11 mouse cellular contexts compared by ENCODE assay signal in genomic region chr1:87127206-87128030, GRCm38 (mm10). TPM values are rescaled to one million over a fixed set of nuclear protein-coding genes. Genes with fewer than 3 reads are reported as not detected.
DNase-seq lines count a peak whose midpoint lies in the region; ATAC-seq lines count a peak whose summit lies in the region.
"Had no signal": no experiment of that assay in that cellular context is flagged by ENCODE, and none has a peak within 500 bp of the region (broad histone marks: within the 10 kb centered on the region; RNA-seq: fewer than 3 reads in every experiment).

No protein-coding gene starts in this region.

- no peaks in the 10 kb centered on the region for H3K36me3 ChIP-seq in midbrain, embryonic 16.5 days (ENCODE audit: control insufficient read depth, insufficient read depth, low read length)
- H3K36me3 ChIP-seq: liver, embryonic 13.5 days had no signal

- no peaks in the 10 kb centered on the region for H3K9me3 ChIP-seq in midbrain, embryonic 16.5 days (replicated peaks; ENCODE audit: control insufficient read depth, low read length, poor library complexity, severe bottlenecking)
- H3K9me3 ChIP-seq: liver, embryonic 13.5 days had no signal

- H3K9ac ChIP-seq in midbrain, embryonic 16.5 days (ENCODE audit: low read depth, low read length): no peak overlapping the region
- H3K9ac ChIP-seq: liver, embryonic 13.5 days had no signal

- peak; percentile 64 for ATAC-seq in midbrain, embryonic 16.5 days

- H3K4me2 ChIP-seq in midbrain, embryonic 16.5 days (ENCODE audit: low read length): peak overlapping the region; percentile 46
- H3K4me2 ChIP-seq: liver, embryonic 13.5 days had no signal

- peak overlapping the region; percentile 22 for H3K4me3 ChIP-seq in midbrain, embryonic 16.5 days (ENCODE audit: low read depth, low read length)
- H3K4me3 ChIP-seq: liver, embryonic 13.5 days had no signal

- no peaks in the 10 kb centered on the region for H3K4me1 ChIP-seq in midbrain, embryonic 16.5 days (ENCODE audit: control insufficient read depth, insufficient read depth, low read length)
- H3K4me1 ChIP-seq: liver, embryonic 13.5 days had no signal

- 9% methylated on average over 42 of the region's 43 CpGs for WGBS in midbrain, embryonic 16.5 days

- peak; percentile 27 to 37 for DNase-seq in cerebellum, postnatal 14 days
- DNase-seq in cerebellum, adult 9-11 months: no peak
- peak; percentile 19 for DNase-seq in retina, postnatal 1 day
- DNase-seq in retina, embryonic 14.5 days (ENCODE audit: low spot score): no peak
- DNase-seq in layer of hippocampus, adult 9-11 months: peak; percentile 26
- no peak for DNase-seq in urinary bladder, postnatal 4 days (ENCODE audit: low spot score in 2 of 2)
- no peak for DNase-seq in spleen, postnatal 36 days (ENCODE audit: low spot score in 2 of 2)
- DNase-seq: liver, embryonic 13.5 days had no signal

- peaks cover 17% of the 10 kb centered on the region for H3K27me3 ChIP-seq in midbrain, embryonic 16.5 days (ENCODE audit: control insufficient read depth, insufficient read depth, low read depth, low read length)

- H3K27ac ChIP-seq in midbrain, embryonic 16.5 days (ENCODE audit: low read length): no peak overlapping the region
- H3K27ac ChIP-seq: liver, embryonic 13.5 days had no signal

RNA-seq across cellular contexts. Expression of gene Akp3, which starts 2.6 kb away (rescaled TPM):
- not detected in 2 replicates for polyA plus RNA-seq in midbrain, embryonic 16.5 days (2015; fragmentation: Nextera tagmentation; extraction: Ambion mirVana)
- polyA plus RNA-seq: C2C12; liver, embryonic 13.5 days; stomach, embryonic 14.5 days had no signal

RNA-seq across cellular contexts. Expression of gene Alpi, which starts 26.0 kb away (rescaled TPM):
- polyA plus RNA-seq in midbrain, embryonic 16.5 days (2015; fragmentation: Nextera tagmentation; extraction: Ambion mirVana): not detected in 2 replicates
- polyA plus RNA-seq: C2C12; liver, embryonic 13.5 days had no signal

RNA-seq across cellular contexts. Expression of gene Ecel1, which starts 28.9 kb away (rescaled TPM):
- polyA plus RNA-seq in midbrain, embryonic 16.5 days (2015; fragmentation: Nextera tagmentation; extraction: Ambion mirVana): 14.4 and 25.7 TPM in 2 replicates
- polyA plus RNA-seq: liver, embryonic 13.5 days had no signal

RNA-seq across cellular contexts. Expression of gene Alppl2, which starts 37.7 kb away (rescaled TPM):
- not detected in 2 replicates for polyA plus RNA-seq in midbrain, embryonic 16.5 days (2015; fragmentation: Nextera tagmentation; extraction: Ambion mirVana)
- polyA plus RNA-seq: C2C12; liver, embryonic 13.5 days; stomach, embryonic 14.5 days had no signal

RNA-seq across cellular contexts. Expression of gene Prss56, which starts 55.7 kb away (rescaled TPM):
- 0.34 TPM in 1 of 2 replicates, not detected in the other for polyA plus RNA-seq in midbrain, embryonic 16.5 days (2015; fragmentation: Nextera tagmentation; extraction: Ambion mirVana)
- polyA plus RNA-seq: liver, embryonic 13.5 days had no signal

Comparison
In these comparisons a context has a peak if more than half of its experiments do, and no peak if none do; other contexts are left out.
1. DNase-seq: peak in cerebellum, postnatal 14 days (2 of 2), retina, postnatal 1 day (single experiment) and layer of hippocampus, adult 9-11 months (single experiment); none in cerebellum, adult 9-11 months (single experiment), retina, embryonic 14.5 days (single experiment), urinary bladder, postnatal 4 days (0 of 2) and spleen, postnatal 36 days (0 of 2).